Mouse (Mus musculus): ENCODE data around the gene Arfgef2.
A peak's percentile ranks its signal among the peaks of the same experiment; 100 is the strongest.

The Arfgef2 gene

DNA sequence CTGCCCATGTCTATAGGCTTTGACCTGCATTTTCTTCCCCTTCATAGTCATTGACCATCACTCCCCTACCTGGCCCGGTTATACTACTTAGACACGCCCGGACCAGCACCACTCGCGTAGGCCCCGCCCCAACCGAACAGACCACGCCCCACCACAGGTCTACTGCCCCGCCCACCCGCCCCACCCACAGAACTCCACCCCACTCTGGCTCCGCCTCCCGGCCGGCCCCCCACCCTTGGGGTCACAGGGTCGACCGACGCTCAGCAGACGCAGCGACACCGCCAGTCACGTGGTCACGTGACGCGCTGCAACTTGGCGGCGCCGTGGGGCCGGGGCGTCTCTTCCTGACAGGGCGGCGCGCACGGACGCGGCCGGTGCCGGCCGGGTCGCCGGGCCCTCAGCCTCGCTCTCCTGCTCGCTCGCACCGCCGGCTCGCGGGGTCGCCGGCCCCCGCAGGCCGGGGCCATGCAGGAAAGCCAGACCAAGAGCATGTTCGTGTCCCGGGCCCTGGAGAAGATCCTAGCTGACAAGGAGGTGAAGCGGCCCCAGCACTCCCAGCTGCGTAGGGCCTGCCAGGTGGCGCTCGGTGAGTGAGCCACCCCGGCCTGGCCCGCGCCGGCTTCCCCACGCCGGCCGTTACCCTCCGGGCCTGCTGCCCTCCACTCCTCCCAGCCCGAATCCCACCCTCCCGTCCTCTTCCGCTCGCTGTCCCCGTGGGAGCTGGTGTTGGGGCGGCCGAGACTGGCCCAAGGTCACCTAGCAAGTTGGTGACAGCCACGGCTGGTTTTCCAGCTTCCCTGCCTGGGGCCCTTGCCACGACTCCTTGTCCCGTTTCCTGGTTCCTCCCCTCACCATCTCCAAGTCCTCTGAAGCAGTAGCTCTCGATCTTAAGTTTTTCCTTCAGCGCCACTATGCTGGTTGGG lies at the start of gene Arfgef2:
Arfgef2 (plus strand) TSS at position 339 of the 923 bp plus-strand sequence.
- peak; percentile 60 for DNase-seq (ENCODE audit: extremely low read depth, low read depth)

DNA sequence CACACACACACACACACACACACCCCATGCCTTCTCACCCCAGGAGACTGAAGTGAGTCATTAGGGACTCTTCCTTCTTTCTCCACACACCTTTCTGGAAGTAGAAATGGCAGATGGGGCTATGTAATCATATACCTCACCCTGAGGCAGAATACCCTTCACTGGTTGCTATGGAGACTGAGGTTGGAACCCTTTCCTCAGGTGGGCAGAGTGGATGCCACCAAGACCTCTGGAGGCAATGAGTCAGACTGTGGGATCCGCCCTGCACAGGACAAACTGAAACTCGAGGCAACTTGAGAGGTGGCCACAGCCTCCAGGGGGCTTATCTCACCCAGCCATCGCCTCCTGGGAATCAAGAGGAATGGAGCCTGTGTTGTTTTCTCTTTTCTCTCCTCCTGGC lies 47.4 kb upstream of the Arfgef2 start:
- DNase-seq (ENCODE audit: extremely low read depth, low read depth): no peak

- no peak for DNase-seq (ENCODE audit: extremely low read depth, low read depth)
Observed at GRCm38 (mm10) chr2:166764051-166764450, 41.3 kb upstream of the Arfgef2 start.

DNA sequence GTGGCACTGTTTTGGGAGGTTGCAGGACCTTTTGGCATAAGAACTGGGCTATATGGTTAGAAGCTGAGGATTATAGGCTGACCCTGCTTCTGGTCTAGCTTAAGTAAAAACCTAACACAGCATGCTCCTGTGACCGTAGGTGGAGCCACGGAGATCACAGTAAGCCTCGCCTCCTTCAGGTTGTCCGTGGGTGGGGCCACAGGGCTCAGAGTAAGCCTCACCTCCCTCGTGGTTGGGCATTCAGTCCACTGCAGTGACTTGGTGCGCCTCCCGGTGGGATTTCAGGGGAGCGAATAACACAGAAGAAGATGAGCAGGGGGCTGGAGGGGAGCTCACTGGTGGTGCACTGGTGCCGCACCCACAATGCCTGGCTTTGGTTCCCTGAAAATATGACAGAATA lies 37.8 kb upstream of the Arfgef2 start:
- DNase-seq (ENCODE audit: extremely low read depth, low read depth): no peak

DNA sequence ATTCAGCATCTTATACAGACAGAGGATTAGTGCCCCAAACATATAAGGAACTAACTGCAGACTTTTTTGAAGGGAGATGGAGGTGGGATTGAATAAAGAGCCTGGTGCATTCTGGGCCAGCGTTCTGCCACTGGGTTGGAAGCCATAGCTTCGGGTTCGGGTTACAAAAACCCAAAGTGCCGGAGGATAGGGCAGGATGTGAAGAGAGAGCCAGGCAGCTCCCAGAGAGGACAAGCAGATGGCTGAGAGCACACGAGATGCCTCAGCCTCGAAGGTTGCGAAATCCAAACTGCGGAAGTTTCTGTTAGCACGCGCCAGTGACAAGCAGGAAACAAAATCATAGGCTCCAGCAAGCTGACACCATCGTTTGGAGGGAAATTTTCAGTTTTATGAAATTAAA lies 34.0 kb upstream of the Arfgef2 start:
- no peak for DNase-seq (ENCODE audit: extremely low read depth, low read depth)

GRCm38 (mm10) chr2:166773587-166773986 lies 31.8 kb upstream of the Arfgef2 start:
- no peak for DNase-seq (ENCODE audit: extremely low read depth, low read depth)

GRCm38 (mm10) chr2:166774275-166774674 lies 31.1 kb upstream of the Arfgef2 start:
- DNase-seq (ENCODE audit: extremely low read depth, low read depth): no peak

DNA sequence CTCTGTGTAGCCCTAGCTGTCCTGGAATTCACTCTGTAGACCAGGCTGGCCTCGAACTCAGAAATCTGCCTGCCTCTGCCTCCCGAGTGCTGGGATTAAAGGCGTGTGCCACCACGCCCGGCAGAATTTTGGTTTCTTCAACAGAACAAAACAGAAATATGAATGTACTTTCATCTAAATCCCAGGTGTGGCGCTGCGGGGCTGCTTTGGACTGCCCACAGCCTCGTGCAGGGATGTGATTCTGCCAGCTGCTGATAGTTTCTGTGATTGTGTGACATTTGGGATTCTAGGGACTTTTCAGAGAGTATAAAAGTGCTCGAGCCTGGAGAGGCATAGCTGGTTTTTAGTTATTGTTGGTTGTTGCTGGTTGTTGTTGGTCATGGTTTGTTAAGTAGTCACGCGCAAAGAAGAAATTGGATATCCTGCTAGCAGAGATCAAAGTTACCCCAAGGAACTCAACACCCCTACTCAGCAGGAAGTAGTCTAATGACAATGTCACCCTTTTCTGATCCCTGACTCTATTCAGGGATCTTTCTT lies 30.0 kb upstream of the Arfgef2 start:
- DNase-seq (ENCODE audit: extremely low read depth, low read depth): no peak

- DNase-seq (ENCODE audit: extremely low read depth, low read depth): peak; percentile 39
Observed at GRCm38 (mm10) chr2:166776272-166776671, 29.1 kb upstream of the Arfgef2 start.

DNA sequence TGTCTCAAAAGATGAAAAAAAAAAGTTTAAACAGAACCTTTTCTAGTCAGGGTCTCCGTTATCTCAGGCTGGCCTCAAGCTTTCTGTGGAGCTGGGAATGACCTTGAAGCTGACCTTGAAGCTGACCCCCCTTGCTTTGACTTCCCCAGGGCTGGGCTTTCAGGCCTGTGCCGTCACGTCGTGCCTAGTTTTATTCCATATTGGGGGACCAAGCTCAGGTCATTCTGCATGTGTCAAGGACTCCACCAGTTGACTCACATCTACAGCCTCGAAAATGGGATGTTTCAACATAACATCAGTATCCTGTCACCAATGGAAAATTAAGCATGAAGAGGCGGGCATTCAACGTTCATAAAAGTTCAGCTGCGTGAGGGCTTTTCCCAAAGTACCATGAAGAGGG lies 25.4 kb upstream of the Arfgef2 start:
- DNase-seq (ENCODE audit: extremely low read depth, low read depth): no peak

- peak; percentile 23 for DNase-seq (ENCODE audit: extremely low read depth, low read depth)
Observed at GRCm38 (mm10) chr2:166780980-166781578, 24.3 kb upstream of the Arfgef2 start.

GRCm38 (mm10) chr2:166784376-166784775 lies 21.0 kb upstream of the Arfgef2 start:
- no peak for DNase-seq (ENCODE audit: extremely low read depth, low read depth)

- peak; percentile 83 for DNase-seq (ENCODE audit: extremely low read depth, low read depth)
Observed at GRCm38 (mm10) chr2:166786353-166787004, 18.9 kb upstream of the Arfgef2 start.

GRCm38 (mm10) chr2:166791738-166792137 lies 13.7 kb upstream of the Arfgef2 start:
- no peak for DNase-seq (ENCODE audit: extremely low read depth, low read depth)

- no peak for DNase-seq (ENCODE audit: extremely low read depth, low read depth)
Observed at GRCm38 (mm10) chr2:166792355-166792754, 13.0 kb upstream of the Arfgef2 start, which contains the start of gene Trp53rkb. Trp53rkb (plus strand) TSS chr2:166792531.

GRCm38 (mm10) chr2:166793542-166794214 lies 11.7 kb upstream of the Arfgef2 start:
- DNase-seq (ENCODE audit: extremely low read depth, low read depth): peak; percentile 69

DNA sequence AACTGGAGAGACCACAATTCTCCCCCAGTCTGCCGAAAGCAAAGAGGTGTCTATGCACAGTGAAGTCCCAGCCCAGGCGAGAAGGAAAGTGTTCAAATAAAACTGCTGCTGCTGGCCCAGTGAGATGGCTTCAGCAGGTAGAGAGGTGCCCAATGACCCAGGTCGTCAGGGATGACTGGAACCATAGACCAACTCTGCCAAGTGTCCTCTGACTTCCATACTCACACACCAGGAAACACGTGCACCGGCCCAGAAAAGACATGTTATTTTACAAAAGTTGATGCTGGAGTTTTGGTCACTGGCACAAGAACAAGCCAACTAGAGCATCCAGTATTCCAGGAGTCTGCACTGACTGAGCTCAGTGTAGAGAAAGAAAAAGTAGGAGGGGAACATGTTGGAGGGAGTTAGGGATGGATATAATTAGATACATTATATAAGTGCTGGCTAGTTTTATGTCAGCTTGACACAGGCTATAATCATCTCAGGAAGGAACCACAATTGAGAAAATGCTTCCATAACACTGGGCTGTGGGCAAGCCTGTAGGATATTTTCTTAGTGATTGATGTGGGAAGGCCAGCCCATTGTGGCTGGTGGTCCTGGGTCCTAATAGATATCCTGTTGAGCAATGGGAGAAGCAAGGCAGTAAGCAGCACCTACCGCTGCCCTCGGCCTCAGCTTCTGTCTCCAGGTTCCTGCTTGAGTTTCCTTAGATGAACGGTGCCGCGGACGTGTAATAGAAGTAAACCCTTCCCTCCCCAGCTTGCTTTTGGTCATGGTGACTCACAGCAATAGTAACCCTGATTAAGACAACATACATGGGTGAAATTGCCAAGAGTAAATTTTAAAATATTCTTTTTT lies 5.5 kb upstream of the Arfgef2 start:
- DNase-seq (ENCODE audit: extremely low read depth, low read depth): no peak

DNA sequence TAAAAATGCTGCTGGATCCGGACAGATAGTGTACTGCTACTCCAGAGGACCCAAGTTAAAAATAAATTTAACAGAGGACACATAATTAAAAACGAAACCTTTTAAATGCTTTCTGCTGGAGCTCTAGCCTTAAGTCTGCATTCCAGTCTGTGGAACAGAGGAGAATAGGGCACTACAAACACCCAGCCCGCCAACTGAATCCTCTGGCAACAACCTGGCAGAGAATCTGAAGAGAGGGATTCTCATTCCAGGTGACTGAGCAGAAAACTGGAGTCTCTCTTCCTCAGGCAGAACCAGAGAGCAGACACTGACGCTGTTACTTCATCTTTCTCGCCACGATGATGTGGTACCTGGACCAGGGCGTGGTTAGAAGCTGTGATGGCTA lies 4.9 kb upstream of the Arfgef2 start:
- DNase-seq (ENCODE audit: extremely low read depth, low read depth): no peak

DNA sequence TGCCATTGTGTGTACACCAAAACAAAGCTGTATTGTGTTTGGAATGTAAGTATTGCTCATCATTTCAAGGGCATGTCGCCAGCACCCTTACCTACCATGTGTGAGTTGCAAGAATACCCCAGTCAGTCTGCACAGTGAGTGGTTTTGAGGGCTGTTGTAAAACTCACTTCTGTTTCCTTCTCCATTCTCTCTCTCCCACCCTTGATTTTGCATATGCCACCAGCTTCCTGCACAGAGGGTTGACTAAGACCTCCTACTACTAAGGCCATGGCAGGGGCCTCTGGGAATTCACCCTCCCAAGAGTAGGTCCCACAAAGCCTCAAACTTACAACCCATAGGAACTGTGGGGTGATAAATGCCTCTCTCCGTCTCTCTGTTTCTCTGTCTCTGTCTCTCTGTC lies 4.0 kb upstream of the Arfgef2 start:
- DNase-seq (ENCODE audit: extremely low read depth, low read depth): no peak

DNA sequence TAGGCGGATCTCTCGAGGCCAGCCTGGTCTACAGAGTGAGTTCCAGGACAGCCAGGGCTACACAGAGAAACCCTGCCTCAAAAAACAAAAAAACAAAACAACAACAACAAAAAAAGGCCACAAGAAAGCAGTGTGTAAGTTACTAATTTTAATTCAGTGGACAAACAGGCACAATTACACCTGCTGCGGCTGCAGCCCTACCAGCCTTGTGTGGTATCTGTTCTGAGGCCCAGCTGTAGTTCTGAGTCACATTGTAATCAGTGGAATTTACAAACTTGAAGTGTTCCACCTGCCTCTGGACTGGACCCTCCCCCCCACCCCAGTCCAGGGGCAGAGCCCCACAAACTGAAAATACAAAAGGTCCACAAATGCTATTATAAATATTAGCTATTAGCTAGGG lies 2.1 kb upstream of the Arfgef2 start:
- no peak for DNase-seq (ENCODE audit: extremely low read depth, low read depth)

Data from MEL-GATA-1-ER (cell line).